Mouse (Mus musculus) cortical plate, adult 2 months (tissue): ENCODE data around the gene AI661453. TPM values are rescaled to one million over a fixed set of nuclear protein-coding genes. Genes with fewer than 3 reads are reported as not detected.
"Not testable (repeated sequence)": the region's sequence is repeated elsewhere in the genome, so short reads cannot be mapped to it uniquely, and the experiment has no call there.

Source experiments
- H3K27ac ChIP-seq: fragments of 200-500 bp; 2 replicates; pipeline ENCODE4 v1.5.1; 2012; ENCODE audit warnings: low read length, control low read depth, inconsistent platforms; ENCODE audit not compliant: insufficient read depth
- H3K4me1 ChIP-seq: fragments of 200-500 bp; 2 replicates; pipeline ENCODE4 v1.6.1; 2011; ENCODE audit warnings: low read length; ENCODE audit not compliant: control insufficient read depth, insufficient read depth
- H3K4me3 ChIP-seq: fragments of 200-500 bp; 2 replicates; pipeline ENCODE4 v1.5.1; 2011; ENCODE audit warnings: mild to moderate bottlenecking, low read length, control low read depth; ENCODE audit not compliant: insufficient read depth
- CTCF ChIP-seq: fragments of 200-500 bp; IDR thresholded peaks from 2 replicates; pipeline ENCODE4 v1.5.1; 2011; ENCODE audit warnings: mild to moderate bottlenecking, control low read depth, low read length; ENCODE audit not compliant: insufficient read depth; ENCODE audit errors: extremely low read depth
- POLR2A ChIP-seq: fragments of 200-500 bp; IDR thresholded peaks from 2 replicates; pipeline ENCODE4 v1.6.1; 2011; ENCODE audit warnings: mild to moderate bottlenecking, low read length, control low read depth; ENCODE audit not compliant: insufficient read depth; ENCODE audit errors: extremely low read depth
- polyA plus RNA-seq: library from polyadenylated mRNA; depleted of rRNA; stranded (reverse); fragments of >200 nt; gene quantifications from 2 replicates; pipeline ENCODE4 v1.2.3, GENCODE M21; 2012

The AI661453 gene
- polyA plus RNA-seq, 1 experiment: 0.25 TPM

GRCm38 (mm10) chr17:47420195-47420594 is 16.2 kb upstream of the AI661453 start:
- no peak for TF ChIP-seq POLR2A
- Histone ChIP-seq H3K4me1 (no peaks in the 10 kb centered on the region), H3K27ac (no peak overlapping the region), H3K4me3 (no peak overlapping the region)

- no peak overlapping the region for H3K4me3 ChIP-seq
- no peak overlapping the region for H3K27ac ChIP-seq
- H3K4me1 ChIP-seq: no peaks in the 10 kb centered on the region
- TF ChIP-seq CTCF (no peak), POLR2A (no peak)
These were observed 14.8 kb upstream of the AI661453 start for GRCm38 (mm10) chr17:47421566-47421965.

DNA sequence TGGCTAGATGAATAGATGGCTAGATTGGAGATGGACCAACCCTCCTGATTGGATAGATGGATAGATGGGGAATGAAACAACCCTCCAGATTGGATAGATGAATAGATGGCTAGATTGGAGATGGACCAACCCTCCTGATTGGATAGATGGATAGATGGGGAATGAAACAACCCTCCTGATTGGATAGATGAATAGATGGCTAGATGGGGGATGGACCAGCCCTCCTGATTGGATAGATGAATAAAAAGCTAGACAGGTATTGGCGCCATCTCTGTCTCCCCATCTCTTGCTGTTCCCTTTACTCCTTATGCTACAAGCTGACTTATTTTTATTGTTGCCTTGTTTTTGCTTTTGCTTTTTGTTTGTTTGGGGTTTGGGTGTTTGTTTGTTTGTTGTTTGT is 13.8 kb upstream of the AI661453 start:
- not testable (repeated sequence) for H3K4me3 ChIP-seq, H3K27ac ChIP-seq, H3K4me1 ChIP-seq

DNA sequence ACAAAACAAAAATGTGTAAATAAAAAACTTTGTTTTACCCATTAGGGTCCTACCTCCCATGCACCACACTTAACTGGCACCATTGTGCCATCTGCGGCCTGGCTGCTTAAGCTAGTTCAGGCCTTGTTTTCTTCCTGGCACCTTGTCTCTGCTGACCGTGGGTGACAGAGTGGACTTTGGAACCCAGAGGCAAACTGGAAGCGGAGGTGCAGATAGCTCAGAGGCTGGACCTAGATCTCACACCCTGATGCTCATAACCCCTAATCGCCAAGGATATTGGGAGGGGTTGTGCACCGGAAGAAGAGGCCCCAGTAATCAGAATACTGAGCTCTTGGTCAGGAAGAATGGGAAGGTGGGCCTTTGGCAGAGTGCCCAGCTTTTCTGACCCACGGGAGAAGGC is 12.2 kb upstream of the AI661453 start:
- no peak overlapping the region for H3K4me3 ChIP-seq
- H3K4me1 ChIP-seq: no peaks in the 10 kb centered on the region
- H3K27ac ChIP-seq: no peak overlapping the region
- TF ChIP-seq POLR2A (no peak), CTCF (no peak)

DNA sequence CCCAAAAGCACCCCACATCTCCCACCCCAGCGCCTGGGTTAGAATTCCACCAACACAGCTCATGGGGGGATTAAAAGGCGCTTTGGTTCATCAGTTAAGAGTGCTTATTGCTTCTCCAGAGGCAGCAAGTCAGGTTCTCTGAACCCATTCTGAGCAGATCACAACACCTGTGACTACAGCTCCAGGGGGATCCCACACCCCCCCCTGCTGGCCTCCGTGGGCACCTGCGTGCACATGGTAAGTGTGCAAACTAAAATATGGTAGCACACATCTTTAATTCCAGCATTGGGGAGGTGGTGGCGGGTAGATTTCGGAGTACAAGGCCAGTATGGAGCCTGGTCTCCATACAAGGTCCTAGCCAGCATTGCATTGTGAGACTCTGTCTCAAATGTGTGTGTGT is 9.1 kb upstream of the AI661453 start:
- TF ChIP-seq CTCF (no peak), POLR2A (no peak)
- Histone ChIP-seq H3K27ac (no peak overlapping the region), H3K4me3 (no peak overlapping the region), H3K4me1 (no peaks in the 10 kb centered on the region)

GRCm38 (mm10) chr17:47428831-47429304 is 7.5 kb upstream of the AI661453 start:
- no peak for TF ChIP-seq POLR2A
- no peak overlapping the region for H3K4me3 ChIP-seq
- no peak overlapping the region for H3K27ac ChIP-seq
- no peaks in the 10 kb centered on the region for H3K4me1 ChIP-seq

DNA sequence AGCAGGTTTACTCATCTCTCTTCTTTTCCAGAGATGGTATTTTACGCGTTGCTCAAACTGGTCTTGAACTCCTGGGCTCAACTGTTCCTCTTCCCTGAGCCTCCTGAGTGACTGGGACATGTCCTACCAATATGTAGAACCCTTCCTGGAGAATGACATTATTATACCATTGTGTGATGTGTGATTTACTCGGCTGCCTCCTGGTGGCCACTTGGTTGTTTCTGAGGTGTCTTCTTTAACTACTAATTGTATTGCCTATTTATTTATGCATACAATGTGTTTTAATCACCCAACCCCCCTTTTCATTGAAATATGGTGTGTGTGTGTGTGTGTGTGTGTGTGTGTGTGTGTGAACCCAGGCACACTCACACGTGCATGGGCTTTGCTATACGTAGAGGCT is 5.6 kb upstream of the AI661453 start:
- no peak overlapping the region for H3K27ac ChIP-seq
- H3K4me3 ChIP-seq: no peak overlapping the region
- H3K4me1 ChIP-seq: no peaks in the 10 kb centered on the region
- TF ChIP-seq CTCF (0 out of 2 replicates have a peak, but pooled peaks have one; percentile 1), POLR2A (no peak)

GRCm38 (mm10) chr17:47436907-47437547 is 612 bp downstream of the AI661453 start, which contains the start of gene 1700001C19Rik:
TSS of gene 1700001C19Rik (minus strand) at chr17:47437376.
- no peak within 1 kb of the TSS for H3K27ac ChIP-seq
- no peak for TF ChIP-seq POLR2A
- H3K4me1 ChIP-seq: no peaks in the 10 kb centered on the region
- H3K4me3 ChIP-seq: peak within 1 kb of the TSS; percentile 29; the same call in 1 of the 2 replicates

- no peaks in the 10 kb centered on the region for H3K4me1 ChIP-seq
- no peak overlapping the region for H3K27ac ChIP-seq
- TF ChIP-seq POLR2A: no peak
- H3K4me3 ChIP-seq: no peak overlapping the region
These were observed 2.2 kb downstream of the AI661453 start for GRCm38 (mm10) chr17:47438611-47439010.

DNA sequence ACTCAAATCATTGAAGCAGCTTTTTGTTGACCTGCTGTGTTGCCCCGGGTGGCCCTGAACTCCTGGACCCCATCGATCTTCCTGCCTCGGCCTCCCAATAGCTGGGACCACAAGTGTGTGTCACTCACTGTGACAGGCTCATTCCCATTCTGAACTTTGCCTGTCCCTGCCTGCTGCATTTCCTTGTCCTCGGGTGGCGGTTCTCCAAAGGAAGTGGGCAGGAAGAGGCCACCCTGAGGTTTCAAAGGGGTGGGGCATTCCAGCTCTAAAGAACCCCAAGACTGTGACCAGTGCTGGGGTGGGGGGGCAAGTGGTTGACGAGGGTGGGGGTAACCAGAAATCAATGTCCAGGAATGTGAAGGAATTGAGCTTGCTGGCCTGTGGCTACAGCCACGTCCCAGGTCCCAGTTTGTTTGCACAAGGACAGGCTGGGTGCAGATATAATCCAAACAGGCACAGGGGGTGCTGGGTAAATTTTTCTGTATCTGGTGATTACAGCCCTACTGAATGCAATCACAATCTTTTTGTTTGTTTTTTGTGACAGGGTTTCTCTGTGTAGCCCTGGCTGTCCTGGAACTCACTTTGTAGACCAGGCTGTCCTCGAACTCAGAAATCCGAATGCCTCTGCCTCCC is 3.1 kb downstream of the AI661453 start:
- TF ChIP-seq POLR2A: no peak
- no peak for TF ChIP-seq CTCF

More for the DNA sequence above, 3.1 kb downstream of the AI661453 start:
- H3K4me3 ChIP-seq: no peak overlapping the region
- H3K4me1 ChIP-seq: no peaks in the 10 kb centered on the region
- no peak overlapping the region for H3K27ac ChIP-seq
